Comparison of ENCODE assay signal across 8 mouse cellular contexts in genomic region chr5:134583006-134583883, GRCm38 (mm10). TPM values are rescaled to one million over a fixed set of nuclear protein-coding genes. Genes with fewer than 3 reads are reported as not detected.
DNase-seq lines count a peak whose midpoint lies in the region; ATAC-seq and TF ChIP-seq lines count a peak whose summit lies in the region.

No protein-coding gene starts in this region.

- peak; percentile 52; the same call in 1 of the 2 replicates for ATAC-seq in intestine, embryonic 15.5 days
- no peak for ATAC-seq in midbrain, embryonic 15.5 days (replicated peaks)
- ATAC-seq in megakaryocyte-erythroid progenitor cell, adult 5-6 weeks (replicated peaks; ENCODE audit: low FRiP score, low TSS enrichment, poor library complexity, severe bottlenecking): no peak; the same call in 1 of the 2 replicates

- no peaks in the 10 kb centered on the region for H3K27me3 ChIP-seq in intestine, embryonic 15.5 days (replicated peaks)
- no peaks in the 10 kb centered on the region for H3K27me3 ChIP-seq in midbrain, embryonic 15.5 days (replicated peaks)

- H3K4me2 ChIP-seq in intestine, embryonic 15.5 days (replicated peaks): peak overlapping the region; percentile 74
- peak overlapping the region; percentile 74 for H3K4me2 ChIP-seq in midbrain, embryonic 15.5 days

- TF ChIP-seq CTCF in layer of hippocampus, adult 2 months (conservative IDR thresholded peaks at IDR 0.05): peak; percentile 53

- WGBS in intestine, embryonic 15.5 days: 27% methylated on average over 15 of the region's 15 CpGs
- 30% methylated on average over 15 of the region's 15 CpGs for WGBS in midbrain, embryonic 15.5 days

- peaks cover 9% of the 10 kb centered on the region; the same call in 1 of the 2 replicates for H3K4me1 ChIP-seq in intestine, embryonic 15.5 days (replicated peaks)
- H3K4me1 ChIP-seq in midbrain, embryonic 15.5 days: peaks cover 8% of the 10 kb centered on the region

- peak overlapping the region; percentile 99 for H3K4me3 ChIP-seq in layer of hippocampus, adult 2 months
- H3K4me3 ChIP-seq in intestine, embryonic 15.5 days (replicated peaks): peak overlapping the region; percentile 83
- peak overlapping the region; percentile 75 for H3K4me3 ChIP-seq in midbrain, embryonic 15.5 days

- peaks cover 6% of the 10 kb centered on the region; the same call in 1 of the 2 replicates for H3K36me3 ChIP-seq in intestine, embryonic 15.5 days
- no peaks in the 10 kb centered on the region for H3K36me3 ChIP-seq in midbrain, embryonic 15.5 days (replicated peaks)

- peak overlapping the region; percentile 76 for H3K27ac ChIP-seq in layer of hippocampus, adult 2 months
- H3K27ac ChIP-seq in intestine, embryonic 15.5 days: 0 out of 2 replicates have a peak overlapping the region, but pooled peaks have one; percentile 67
- no peak overlapping the region; the same call in 1 of the 2 replicates for H3K27ac ChIP-seq in midbrain, embryonic 15.5 days

- peak overlapping the region; percentile 77 for H3K9ac ChIP-seq in intestine, embryonic 15.5 days
- H3K9ac ChIP-seq in midbrain, embryonic 15.5 days: peak overlapping the region; percentile 80

- no peak for DNase-seq in layer of hippocampus, adult 2 months (ENCODE audit: low spot score in 2 of 2)
- no peak for DNase-seq in layer of hippocampus, adult 9-10 months (ENCODE audit: low spot score)
- DNase-seq in c-Kit-positive CD71-positive TER-119-positive erythroid progenitor cells, embryonic 14.5 days (ENCODE audit: low spot score): peak; percentile 16
- DNase-seq in layer of hippocampus, postnatal 10 days (ENCODE audit: low spot score in 2 of 2): no peak
- no peak for DNase-seq in gastrocnemius, adult 8-10 months (ENCODE audit: low spot score in 2 of 2)

- no peaks in the 10 kb centered on the region for H3K9me3 ChIP-seq in intestine, embryonic 15.5 days
- no peaks in the 10 kb centered on the region for H3K9me3 ChIP-seq in midbrain, embryonic 15.5 days

RNA-seq across cellular contexts. Expression of gene Rfc2, which starts 2.1 kb away (rescaled TPM):
- 10 to 100 TPM; 48.1 to 55.6 TPM for total RNA-seq in layer of hippocampus, adult 2 months (2021)
- polyA plus RNA-seq in intestine, embryonic 15.5 days (2015; fragmentation: Nextera tagmentation; extraction: Ambion mirVana): 245 and 247 TPM in 2 replicates
- 191 and 194 TPM in 2 replicates for polyA plus RNA-seq in midbrain, embryonic 15.5 days (2015; fragmentation: Nextera tagmentation; extraction: Ambion mirVana)
- 10 to 100 TPM; 63.0 to 65.2 TPM for total RNA-seq in layer of hippocampus, postnatal 10 days (2021)
- 241 and 279 TPM in 2 replicates for total RNA-seq in megakaryocyte-erythroid progenitor cell, adult 5-6 weeks (2014; fragmentation: Nextera tagmentation)
- total RNA-seq in megakaryocyte-erythroid progenitor cell, adult 5-6 weeks (2017): 113 and 125 TPM in 2 replicates
- total RNA-seq in gastrocnemius, adult 8-10 months (2022): 10 to 100 TPM; 16.0 to 23.8 (median 19.5) TPM

RNA-seq across cellular contexts. Expression of gene Syna, which starts 23.3 kb away (rescaled TPM):
- total RNA-seq in layer of hippocampus, adult 2 months (2021): 1 to 10 TPM; 5.4 to 6.8 TPM
- 0.06 and 0.10 TPM in 2 replicates for polyA plus RNA-seq in intestine, embryonic 15.5 days (2015; fragmentation: Nextera tagmentation; extraction: Ambion mirVana)
- polyA plus RNA-seq in midbrain, embryonic 15.5 days (2015; fragmentation: Nextera tagmentation; extraction: Ambion mirVana): 0.64 and 0.98 TPM in 2 replicates
- total RNA-seq in layer of hippocampus, postnatal 10 days (2021): 1 to 10 TPM; 3.1 to 5.1 TPM
- total RNA-seq in megakaryocyte-erythroid progenitor cell, adult 5-6 weeks (2014; fragmentation: Nextera tagmentation): not detected in 2 replicates
- total RNA-seq in megakaryocyte-erythroid progenitor cell, adult 5-6 weeks (2017): not detected in 2 replicates
- not detected for total RNA-seq in gastrocnemius, adult 8-10 months (2022)

RNA-seq across cellular contexts. Expression of gene Clip2, which starts 31.0 kb away (rescaled TPM):
- total RNA-seq in layer of hippocampus, adult 2 months (2021): 10 to 100 TPM; 90.0 to 99.3 TPM
- 3.6 and 3.9 TPM in 2 replicates for polyA plus RNA-seq in intestine, embryonic 15.5 days (2015; fragmentation: Nextera tagmentation; extraction: Ambion mirVana)
- polyA plus RNA-seq in midbrain, embryonic 15.5 days (2015; fragmentation: Nextera tagmentation; extraction: Ambion mirVana): 16.1 and 16.9 TPM in 2 replicates
- total RNA-seq in layer of hippocampus, postnatal 10 days (2021): 100 to 1,000 TPM; 124 to 133 TPM
- 4.6 and 5.6 TPM in 2 replicates for total RNA-seq in megakaryocyte-erythroid progenitor cell, adult 5-6 weeks (2014; fragmentation: Nextera tagmentation)
- total RNA-seq in megakaryocyte-erythroid progenitor cell, adult 5-6 weeks (2017): 7.0 and 8.3 TPM in 2 replicates
- total RNA-seq in gastrocnemius, adult 8-10 months (2022): 1 to 10 TPM; 1.4 to 2.1 (median 1.9) TPM

RNA-seq across cellular contexts. Expression of gene Lat2, which starts 31.6 kb away (rescaled TPM):
- 1 to 10 TPM; 2.2 to 3.0 TPM for total RNA-seq in layer of hippocampus, adult 2 months (2021)
- polyA plus RNA-seq in intestine, embryonic 15.5 days (2015; fragmentation: Nextera tagmentation; extraction: Ambion mirVana): 2.0 and 2.8 TPM in 2 replicates
- 3.0 and 3.5 TPM in 2 replicates for polyA plus RNA-seq in midbrain, embryonic 15.5 days (2015; fragmentation: Nextera tagmentation; extraction: Ambion mirVana)
- 1 to 10 TPM; 2.0 to 3.7 TPM for total RNA-seq in layer of hippocampus, postnatal 10 days (2021)
- 8.5 and 9.8 TPM in 2 replicates for total RNA-seq in megakaryocyte-erythroid progenitor cell, adult 5-6 weeks (2014; fragmentation: Nextera tagmentation)
- total RNA-seq in megakaryocyte-erythroid progenitor cell, adult 5-6 weeks (2017): 7.2 and 14.6 TPM in 2 replicates
- total RNA-seq in gastrocnemius, adult 8-10 months (2022): 1 to 10 TPM in 1 of 4 experiments, under 1 TPM in 2, not detected in 1; 0.59 to 1.9 (median 0.88) TPM

RNA-seq across cellular contexts. Expression of gene Eif4h, which starts 56.0 kb away (rescaled TPM):
- 100 to 1,000 TPM; 298 to 323 TPM for total RNA-seq in layer of hippocampus, adult 2 months (2021)
- 382 and 397 TPM in 2 replicates for polyA plus RNA-seq in intestine, embryonic 15.5 days (2015; fragmentation: Nextera tagmentation; extraction: Ambion mirVana)
- polyA plus RNA-seq in midbrain, embryonic 15.5 days (2015; fragmentation: Nextera tagmentation; extraction: Ambion mirVana): 343 and 356 TPM in 2 replicates
- total RNA-seq in layer of hippocampus, postnatal 10 days (2021): 100 to 1,000 TPM; 285 to 302 TPM
- 253 and 273 TPM in 2 replicates for total RNA-seq in megakaryocyte-erythroid progenitor cell, adult 5-6 weeks (2014; fragmentation: Nextera tagmentation)
- total RNA-seq in megakaryocyte-erythroid progenitor cell, adult 5-6 weeks (2017): 220 and 233 TPM in 2 replicates
- total RNA-seq in gastrocnemius, adult 8-10 months (2022): 10 to 100 TPM; 85.4 to 90.6 (median 87.9) TPM

Comparison
In these comparisons a context has a peak if more than half of its experiments do, and no peak if none do; other contexts are left out.
1. RNA of gene Clip2, which starts 31.0 kb away (total RNA-seq): 124 to 133 TPM in layer of hippocampus, postnatal 10 days and 90.0 to 99.3 TPM in layer of hippocampus, adult 2 months; 4.6 to 8.3 TPM in megakaryocyte-erythroid progenitor cell, adult 5-6 weeks and 1.4 to 2.1 TPM in gastrocnemius, adult 8-10 months; every median in the first group is over 4 times any median in the second.
2. Peak in every context shown above with its lines, with median percentiles within 50 percentile points of each other: H3K4me3 ChIP-seq.